Mouse (Mus musculus) adrenal gland, adult (tissue): Measurements from ENCODE around the gene Midn.

ENCODE experiments used
- DNase-seq, 2 experiments: peaks; one replicate each; pipeline ENCODE4 v3.0.0; 2022 to 2023; ENCODE audit warnings: low spot score in 1 of 2; ENCODE audit not compliant: inconsistent age in 2 of 2

Gene Midn

GRCm38 (mm10) chr10:80142530-80142925 is 5.5 kb upstream of the Midn start:
- no peak for DNase-seq

- peak; percentile 33 to 52 for DNase-seq
Observed at GRCm38 (mm10) chr10:80143664-80144063, 4.4 kb upstream of the Midn start.

- DNase-seq: peak in 1 of 2 experiments; percentile 34
Observed at GRCm38 (mm10) chr10:80144159-80144558, 3.9 kb upstream of the Midn start.

DNA sequence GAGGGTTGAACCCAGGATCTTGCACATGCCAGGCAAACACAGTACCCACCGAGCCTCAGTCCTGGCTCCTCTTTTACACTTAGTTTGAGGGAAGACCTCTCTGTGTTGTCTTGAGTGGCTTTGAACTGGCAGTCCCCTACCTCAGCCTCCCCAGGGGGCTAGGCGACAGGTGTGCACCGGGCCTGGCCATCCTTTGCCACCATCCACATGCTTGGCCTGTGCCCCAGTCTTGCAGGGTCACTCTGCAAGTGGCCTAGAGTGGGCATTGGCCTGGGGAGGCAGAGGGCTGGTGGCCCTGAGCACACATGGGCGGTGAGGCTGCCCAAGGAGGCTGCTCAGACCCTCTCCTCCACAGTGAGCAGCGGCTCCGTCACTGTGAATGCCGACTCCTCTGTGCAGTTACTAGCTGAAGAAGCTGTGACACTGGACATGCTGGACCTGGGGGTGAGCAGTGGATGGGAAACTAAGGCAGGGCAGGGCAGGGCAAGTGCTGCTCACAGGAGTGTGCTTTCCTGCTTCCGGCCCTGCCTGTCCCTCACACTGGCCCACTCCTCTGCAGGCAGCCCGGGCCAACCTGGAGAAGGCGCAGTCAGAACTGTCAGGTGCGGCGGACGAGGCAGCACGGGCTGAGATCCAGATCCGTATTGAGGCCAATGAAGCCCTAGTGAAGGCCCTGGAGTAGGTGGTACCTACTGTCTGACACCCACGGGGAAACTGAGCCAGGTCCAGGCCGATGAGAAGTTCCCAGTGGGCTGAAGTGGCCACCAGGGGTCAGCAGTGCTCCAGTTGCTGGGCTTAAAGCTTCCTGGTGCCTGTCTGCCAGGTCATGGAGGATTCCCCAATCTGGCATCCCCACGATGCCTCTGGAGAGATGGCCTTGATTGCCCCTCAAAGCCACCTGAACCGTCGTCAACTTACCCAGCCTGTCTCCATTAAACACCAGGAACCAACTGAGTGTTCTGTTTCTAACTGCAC is 2.9 kb upstream of the Midn start:
- DNase-seq: peak; percentile 79 to 91

DNA sequence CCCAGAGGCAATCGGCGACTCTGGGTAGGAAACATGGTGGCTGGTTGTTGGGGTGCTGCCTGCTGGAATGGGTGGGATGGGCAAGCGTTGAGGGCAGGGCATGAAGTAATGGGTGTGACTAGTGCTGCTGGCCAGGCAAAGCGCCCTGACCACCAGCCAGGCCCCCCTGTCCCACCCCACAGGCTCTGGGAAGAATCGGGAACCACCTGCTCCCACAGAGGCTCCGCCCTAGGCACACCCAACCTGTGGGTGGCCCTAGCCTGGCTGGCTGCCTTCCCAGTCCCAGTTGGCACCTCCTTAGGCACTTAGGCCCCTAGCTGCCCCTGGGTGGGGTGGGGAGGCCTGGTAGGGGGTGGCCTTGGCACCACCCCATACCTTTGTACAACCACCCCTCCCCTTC is 2.2 kb upstream of the Midn start:
- DNase-seq: peak; percentile 65 to 70

- DNase-seq: peak; percentile 54 to 78
Observed at GRCm38 (mm10) chr10:80146568-80147011, 1.5 kb upstream of the Midn start.

DNA sequence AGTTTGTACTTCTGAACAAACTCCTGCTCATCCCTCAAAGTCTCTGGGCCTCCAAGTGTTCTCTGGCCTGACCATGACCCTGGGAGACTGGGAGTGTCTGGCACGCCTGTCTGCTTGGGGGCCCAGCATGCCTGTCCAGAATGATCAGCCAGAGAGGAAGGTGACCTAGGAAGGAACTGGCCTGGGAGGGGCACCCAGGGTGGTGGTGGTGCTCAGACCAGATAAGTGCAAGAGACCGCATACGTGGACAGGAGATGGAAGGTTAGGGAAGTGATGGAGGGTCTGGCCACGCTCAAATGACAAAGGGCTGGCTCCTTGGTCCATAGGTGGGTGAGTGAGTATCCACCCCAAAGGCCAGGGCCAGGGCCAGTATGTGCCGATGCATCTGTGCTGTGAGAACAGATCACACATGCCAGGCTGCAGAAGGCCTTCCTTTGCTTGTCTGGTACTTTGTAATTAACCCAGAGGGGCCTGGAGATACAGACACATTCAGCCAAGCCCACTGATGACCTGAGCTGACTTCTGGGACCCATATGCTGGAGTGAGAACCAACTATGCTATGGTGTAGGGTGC is 840 bp upstream of the Midn start:
- peak in 1 of 2 experiments; percentile 63 for DNase-seq

DNA sequence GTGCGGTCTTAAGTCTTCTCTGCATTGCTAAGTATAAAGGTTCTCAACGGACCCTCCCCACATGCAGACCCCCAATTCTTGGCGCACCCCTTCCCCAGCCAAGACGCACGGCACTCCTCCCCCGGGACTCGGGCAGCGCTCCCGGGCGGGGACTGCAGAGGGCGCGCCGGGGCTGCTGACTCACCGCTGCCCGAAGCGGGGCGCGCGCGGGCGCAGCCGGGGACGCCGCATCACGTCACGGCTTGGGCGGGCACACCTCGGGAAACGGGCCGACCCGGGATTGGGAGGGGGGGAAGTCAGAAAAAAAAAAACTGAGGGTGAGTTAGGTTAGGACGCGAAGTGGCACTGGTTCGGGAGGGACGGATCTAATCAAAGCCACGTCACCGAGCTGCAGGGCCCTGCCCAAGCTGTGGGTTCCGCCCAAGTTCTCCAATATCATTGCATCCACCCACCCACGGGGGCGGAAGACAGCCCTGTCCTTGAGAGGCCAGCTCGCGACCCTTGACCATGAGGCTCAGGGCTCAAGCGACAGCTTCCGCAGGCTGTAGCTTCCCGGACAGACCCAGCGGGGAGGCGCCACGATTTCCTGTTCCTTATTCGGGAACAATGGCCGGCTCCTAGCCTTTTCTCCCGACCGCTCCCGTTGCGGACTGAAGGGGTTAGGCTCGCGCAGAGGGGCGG is 678 bp downstream of the Midn start:
- DNase-seq: peak; percentile 97 to 99

DNA sequence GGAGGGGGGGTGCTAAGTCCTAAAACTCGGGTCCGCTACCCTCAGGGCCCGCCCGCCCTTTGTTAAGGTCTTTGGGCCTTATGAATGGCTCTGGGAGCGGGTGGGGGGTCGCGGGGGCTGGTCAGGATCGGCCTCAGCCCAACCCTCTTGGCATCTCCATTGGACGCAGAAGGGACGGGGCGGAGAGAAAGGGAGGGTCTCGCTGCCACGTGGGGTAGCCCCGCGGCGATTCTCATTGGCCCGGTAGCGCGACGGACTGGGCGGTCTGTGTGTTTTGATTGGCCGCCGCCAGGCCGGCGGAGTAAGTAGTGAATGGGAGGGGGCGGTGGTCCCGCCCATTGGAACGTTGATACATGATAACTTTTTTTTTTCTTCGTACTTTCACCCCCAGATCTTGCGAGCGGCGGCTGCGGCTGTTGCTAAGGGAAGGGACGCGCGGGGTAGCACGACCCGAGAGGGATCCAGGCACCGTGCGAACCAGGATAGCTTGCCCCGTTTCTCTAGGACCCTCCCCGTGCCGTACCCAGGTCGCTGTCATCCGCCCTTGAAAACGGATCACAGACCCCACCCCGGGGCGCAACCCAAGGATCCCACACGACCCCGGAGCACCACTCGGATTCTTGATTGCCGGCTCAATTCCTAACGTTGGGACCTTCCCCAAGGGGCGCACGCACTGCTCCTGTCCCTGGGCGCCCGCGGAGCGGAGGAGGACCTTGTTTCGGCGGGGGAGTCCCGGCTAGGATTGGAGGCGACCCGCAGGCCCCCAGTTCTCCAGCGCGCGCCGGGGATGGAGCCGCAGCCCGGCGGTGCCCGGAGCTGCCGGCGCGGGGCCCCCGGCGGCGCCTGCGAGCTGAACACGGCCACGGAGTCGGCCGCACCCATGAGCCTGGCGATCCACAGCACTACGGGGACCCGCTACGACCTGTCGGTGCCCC is 1.5 kb downstream of the Midn start:
- peak; percentile 99 for DNase-seq

GRCm38 (mm10) chr10:80150226-80151210 is 2.4 kb downstream of the Midn start:
- peak; percentile 77 to 89 for DNase-seq

DNA sequence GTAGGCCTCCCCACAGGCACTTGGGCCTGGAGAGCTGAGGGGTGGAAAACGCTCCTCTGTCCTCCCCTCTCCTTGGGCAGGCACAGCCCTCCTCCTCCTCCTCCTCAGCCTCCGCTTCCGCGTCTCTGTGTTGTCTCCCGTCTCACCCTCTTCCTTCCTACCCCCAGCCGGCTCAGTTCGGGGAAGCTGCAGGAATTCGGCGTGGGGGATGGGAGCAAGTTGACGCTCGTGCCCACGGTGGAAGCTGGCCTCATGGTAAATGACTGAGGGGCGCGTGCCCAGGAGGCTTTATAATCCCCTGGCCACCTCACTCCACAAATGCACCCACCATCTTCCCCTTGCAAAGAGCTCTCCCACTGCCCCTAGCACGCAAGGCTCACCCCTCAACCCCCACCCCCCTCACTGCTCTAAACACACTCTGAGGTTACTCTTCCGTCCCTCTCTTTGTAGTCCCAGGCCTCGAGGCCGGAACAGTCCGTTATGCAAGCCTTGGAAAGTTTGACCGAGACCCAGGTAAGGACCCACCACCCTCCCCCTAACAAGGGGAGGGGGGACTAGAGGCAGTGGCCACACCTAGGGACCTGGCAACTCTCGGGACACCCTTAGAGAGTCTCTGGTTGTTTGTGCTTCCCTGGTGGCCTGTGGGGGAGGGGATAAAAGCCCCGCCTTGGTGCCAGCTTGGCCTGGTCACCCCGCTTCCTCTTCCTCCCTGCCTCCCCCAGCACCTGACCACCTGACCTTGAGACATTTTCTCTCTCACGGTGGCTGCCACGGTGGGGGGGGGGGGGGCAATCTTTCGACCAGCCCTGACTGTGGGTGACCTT is 3.4 kb downstream of the Midn start:
- DNase-seq: peak; percentile 83 to 91

DNA sequence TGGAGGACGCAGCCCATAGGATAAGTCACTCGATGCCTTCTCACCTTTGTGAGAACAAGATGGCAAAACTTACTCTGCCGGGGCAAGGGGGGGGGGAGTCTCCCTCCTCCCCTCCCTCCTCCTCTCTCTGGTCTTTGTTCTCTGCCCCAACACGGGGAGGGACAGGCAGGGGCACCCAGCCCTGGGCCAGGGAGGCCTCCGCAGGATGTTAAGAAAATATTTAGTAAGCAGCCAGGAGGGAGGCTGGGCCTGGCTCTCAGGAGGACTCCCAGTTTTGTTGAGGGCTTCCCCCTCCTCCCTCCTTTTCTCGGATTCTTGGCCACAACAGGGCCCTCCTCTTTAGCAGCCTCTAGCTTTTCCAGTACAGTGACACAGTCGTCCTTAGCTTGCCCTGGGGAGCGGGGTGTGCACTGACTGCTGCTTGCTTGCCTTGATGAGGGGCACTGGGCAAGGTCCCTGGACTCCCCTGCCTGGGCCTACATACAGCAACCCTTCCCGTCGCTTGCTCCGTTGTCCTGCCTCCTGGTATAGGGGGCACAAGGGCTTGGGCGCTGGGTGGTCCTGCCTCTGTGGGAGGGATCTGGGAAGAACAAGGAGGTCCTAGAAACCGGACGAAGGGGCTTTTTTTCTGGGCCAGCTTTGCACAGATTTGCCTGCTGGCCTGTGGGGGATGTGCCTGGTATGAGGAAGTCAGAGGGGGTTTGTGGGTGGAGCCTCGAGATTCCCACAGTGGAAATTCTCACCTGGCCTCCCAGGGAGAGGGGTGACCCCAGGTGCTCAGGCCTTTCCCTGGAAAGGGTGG is 4.2 kb downstream of the Midn start:
- DNase-seq: peak; percentile 70 to 88

DNA sequence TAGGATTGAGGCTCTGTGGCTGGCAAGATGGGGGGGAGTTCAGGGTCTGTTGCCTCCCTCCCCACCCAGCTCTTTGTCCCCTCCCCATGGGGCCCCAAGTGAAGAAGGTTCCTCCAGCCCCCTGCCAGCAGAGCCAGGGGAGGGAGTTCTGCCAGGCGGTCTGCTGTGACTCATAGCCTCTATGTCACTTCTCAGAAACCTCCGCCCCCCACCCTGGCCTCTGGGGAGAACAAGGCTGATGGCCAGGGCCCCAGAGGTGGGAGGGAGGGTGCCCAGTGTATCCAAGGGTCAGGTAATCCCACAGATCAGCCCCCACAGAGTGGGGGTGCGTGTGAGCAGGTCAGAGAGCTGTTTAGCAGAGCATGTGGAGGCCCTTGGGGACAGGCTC is 4.8 kb downstream of the Midn start:
- DNase-seq: peak; percentile 89 to 95

DNA sequence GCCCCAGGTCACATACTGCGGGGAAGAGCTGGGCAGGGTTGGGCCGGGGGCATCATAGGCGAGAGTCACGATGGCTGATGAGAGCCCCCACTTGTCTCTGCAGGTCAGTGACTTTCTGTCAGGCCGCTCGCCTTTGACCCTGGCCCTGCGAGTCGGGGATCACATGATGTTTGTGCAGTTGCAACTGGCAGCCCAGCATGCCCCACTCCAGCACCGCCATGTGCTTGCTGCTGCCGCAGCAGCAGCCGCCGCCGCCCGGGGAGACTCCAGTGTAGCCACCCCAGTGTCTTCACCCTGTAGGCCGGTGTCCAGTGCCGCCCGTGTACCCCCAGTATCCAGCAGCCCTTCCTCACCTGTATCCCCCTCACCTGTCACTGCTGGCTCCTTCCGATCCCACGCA is 5.6 kb downstream of the Midn start:
- DNase-seq: peak in 1 of 2 experiments; percentile 45

DNA sequence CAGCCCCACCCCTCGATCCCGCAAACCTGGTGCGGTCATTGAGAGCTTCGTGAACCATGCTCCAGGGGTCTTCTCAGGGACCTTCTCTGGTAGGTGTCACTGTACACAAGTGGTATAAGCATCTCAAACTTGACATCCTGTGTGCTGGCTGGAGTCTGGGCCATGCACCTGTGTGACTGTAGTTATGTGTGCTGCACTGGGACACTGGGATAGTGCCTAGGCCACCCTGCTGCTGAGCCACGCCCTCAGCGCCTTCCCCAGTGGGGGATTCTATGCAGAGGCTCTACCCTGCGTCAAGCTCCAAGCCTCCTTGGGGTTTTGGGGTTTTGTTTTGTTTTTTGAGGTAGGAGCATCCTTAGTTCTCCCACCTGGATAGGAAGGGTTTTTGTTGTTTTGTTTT is 6.3 kb downstream of the Midn start:
- no peak for DNase-seq

GRCm38 (mm10) chr10:80155277-80155676 is 7.2 kb downstream of the Midn start:
- DNase-seq: no peak

DNA sequence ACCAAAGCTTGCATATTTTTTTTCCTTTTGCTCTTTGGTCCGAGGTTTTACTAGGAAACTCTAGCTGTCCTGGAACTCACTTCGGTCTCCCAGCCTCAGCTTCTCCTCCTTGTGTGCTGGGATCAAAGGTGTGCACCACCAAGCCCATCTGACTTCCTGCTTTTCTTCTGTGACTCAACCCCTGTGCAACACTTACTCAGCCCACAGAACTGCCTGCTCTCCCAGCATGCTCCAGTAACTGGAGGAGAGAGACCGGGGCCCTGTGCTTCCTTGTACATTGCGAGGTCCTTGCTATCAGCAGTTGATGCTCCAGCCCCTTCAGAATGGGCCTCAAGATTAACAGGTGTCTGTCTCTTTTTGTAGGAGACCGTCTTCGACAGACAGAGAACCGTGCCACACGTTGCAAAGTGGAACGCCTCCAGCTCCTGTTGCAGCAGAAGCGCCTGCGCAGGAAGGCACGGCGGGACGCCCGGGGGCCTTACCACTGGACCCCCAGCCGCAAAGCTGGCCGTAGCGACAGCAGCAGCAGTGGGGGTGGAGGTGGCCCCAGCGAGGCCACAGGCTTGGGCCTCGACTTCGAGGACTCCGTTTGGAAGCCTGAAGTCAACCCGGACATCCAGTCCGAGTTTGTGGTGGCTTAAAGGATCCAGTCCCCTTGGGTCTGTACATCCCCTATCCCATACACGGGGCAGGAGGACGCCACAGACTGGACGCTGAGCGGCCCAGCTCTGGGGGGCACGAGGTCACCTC is 8.1 kb downstream of the Midn start:
- peak in 1 of 2 experiments; percentile 59 for DNase-seq
